Mouse (Mus musculus) right cerebral cortex, postnatal 10 days (tissue): ENCODE results near the gene Fmnl3.
"Not testable (repeated sequence)": the region's sequence is repeated elsewhere in the genome, so short reads cannot be mapped to it uniquely, and the experiment has no call there.

Experiments
- DNase-seq, 2 experiments: peaks; one replicate each; pipeline ENCODE4 v3.0.0; 2021; ENCODE audit warnings: low spot score in 2 of 2

The Fmnl3 gene

DNA sequence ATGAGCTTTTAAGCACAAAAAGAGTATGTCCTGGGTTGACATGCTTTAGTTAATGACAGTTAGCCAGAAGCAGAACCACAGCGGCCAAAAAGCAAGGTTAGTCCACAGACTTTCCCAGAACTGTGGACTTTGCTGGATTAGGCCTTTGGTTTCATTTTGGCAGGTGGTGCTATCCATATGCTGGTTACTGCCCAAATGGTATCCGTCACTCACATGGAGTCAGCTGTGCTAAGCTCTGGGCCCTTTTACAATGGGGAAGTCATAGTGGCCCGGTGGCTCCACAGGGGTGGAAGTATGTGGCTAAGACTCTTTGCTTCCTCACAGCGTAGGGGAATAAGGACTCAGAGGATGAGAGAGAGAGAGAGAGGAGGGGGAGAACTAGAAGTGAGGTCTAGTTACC lies 17.7 kb upstream of the Fmnl3 start:
- no peak for DNase-seq

DNA sequence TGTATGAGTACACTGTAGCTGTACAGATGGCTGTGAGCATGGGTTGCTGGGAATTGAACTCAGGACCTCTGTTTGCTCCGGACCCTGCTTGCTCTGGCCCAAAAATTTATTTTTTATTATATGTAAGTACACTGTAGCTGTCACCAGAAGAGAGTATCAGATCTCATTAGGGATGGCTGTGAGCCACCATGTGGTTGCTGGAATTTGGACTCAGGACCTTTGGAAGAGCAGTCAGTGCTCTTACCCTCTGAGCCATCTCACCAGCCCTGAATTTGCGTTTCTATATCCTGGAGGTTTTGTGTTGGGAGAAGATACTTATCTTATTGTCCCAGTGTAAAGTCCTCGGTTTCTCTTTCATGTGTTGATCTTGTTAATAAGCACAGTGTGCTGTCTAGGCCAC lies 16.5 kb upstream of the Fmnl3 start:
- DNase-seq = no peak

DNA sequence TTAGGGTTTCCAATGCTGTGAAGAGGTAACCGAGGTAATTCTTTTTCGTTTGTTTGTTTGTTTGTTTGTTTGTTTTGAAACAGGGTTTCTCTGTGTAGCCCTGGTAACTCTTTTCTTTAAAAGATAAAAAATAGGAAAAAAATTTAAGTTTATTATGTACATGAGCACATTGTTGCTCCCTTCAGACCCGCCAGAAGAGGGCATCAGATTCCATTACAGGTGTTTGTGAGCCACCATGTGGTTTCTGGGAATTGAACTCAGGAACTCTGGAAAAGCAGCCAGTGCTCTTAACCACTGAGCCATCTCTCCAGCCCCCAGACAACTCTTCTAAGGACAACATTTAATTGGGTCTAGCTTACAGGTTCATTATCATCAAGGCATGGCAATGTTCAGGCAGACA lies 15.8 kb upstream of the Fmnl3 start:
- DNase-seq = not testable (repeated sequence)

DNA sequence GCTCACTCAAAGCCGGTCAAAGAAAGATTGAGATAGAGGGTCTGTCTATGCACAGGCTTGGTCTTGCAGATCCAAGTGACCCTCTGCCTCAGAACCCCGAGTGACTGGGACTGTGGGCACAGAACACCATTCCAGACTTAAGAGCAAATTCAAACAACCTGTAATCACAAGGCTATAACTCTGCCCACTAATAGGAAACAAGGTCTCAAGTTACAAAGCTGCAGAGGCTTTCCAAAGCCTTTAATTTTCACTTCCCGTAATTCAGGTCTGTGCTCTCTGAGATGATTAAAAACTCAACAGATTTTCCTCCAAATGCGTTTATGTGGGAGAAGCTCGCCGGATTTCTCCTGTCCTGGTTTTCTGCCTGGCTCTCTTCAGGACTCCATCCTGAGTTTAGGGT lies 13.8 kb upstream of the Fmnl3 start:
- no peak for DNase-seq

DNA sequence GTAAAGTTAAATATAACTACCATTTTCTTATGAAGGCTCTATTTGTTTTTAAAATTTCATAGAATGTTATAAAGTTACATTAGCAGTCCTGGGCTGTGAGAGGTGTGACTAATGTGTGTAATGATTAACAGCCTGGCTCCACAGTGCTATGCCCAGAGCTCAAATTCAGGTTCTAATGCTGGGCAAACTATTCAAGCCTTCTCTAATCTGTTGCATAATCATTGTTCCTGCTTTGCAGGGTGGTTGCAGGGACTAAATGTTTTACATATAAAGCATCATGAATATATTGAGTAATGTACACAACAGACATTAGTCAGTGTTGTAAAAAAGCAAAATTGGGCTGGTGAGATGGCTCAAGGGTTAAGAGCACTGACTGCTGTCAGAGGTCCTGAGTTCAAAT lies 12.6 kb upstream of the Fmnl3 start:
- DNase-seq = no peak

DNA sequence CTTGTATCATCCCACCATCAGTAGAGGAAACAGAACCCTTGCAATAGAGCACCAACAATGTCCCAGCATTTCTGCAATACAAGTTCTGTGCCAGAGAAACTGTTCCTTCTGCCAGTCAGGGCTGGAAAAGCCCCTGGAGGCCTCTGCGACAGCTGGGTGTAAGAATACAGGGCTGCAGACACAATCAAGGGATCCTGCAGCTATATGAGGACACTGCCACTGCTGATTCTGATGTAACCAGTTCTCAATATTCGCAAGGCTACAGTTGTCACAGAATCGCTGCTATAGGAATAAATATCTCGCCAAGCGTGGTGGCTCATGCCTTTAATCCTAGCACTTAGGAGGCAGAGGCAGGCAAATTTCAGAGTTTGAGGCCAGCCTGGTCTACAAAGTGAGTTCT lies 6.0 kb upstream of the Fmnl3 start:
- no peak for DNase-seq

DNA sequence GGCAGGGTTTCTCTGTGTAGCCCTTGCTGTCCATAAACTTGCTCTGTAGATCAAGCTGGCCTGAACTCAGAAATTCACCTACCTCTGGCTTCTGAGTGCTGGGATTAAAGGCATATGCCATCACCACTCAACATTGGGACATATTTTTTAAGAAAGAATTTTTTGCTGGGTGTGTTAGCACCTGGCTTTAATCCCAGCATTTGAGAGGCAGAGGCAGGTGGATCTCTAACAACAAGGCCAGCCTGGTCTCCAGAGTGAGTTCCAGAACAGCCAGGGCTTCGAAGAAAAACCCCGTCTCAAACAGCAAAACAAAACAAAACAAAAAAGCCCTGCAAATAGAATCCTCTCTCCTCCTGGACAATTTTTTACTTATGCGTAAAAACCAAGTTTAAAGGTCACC lies 5.3 kb upstream of the Fmnl3 start:
- no peak for DNase-seq

DNA sequence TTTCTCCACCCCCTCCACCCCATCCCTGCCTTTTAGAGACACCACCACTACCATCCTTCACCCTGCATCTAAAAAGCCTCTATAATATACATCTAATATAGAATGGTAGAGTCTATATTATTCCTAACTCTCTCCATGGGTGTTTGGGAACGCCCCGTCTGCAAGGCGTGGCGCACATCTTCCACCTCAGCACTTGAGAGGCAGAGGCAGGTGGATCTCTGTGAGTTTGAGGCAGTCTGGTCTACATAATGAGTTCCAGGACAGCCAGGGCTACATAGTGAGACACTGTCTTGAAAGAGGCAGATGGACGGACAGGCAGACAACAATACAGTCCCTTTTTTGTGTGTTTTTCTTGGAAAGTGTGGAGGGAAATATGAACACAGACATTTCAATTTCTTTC lies 4.8 kb upstream of the Fmnl3 start:
- DNase-seq = no peak

DNA sequence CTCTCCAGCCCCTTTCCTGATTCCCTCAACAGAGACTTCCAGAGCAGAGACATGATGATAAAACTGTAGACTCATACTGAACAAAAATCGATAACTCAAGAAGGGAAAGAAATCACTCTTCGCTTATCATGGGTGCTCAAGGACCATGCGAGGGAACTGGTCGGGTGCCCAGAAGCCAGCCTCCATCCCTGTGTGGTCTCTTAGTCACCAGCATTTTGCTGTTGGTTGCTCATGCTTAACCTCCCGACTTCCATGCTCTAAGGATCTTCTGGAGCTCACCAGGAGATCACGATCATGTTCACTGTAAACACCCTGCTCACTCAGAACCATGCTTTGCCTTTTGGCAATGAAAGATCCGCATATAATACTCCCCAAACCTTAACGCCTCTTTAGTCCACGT lies 2.5 kb upstream of the Fmnl3 start:
- no peak for DNase-seq

DNA sequence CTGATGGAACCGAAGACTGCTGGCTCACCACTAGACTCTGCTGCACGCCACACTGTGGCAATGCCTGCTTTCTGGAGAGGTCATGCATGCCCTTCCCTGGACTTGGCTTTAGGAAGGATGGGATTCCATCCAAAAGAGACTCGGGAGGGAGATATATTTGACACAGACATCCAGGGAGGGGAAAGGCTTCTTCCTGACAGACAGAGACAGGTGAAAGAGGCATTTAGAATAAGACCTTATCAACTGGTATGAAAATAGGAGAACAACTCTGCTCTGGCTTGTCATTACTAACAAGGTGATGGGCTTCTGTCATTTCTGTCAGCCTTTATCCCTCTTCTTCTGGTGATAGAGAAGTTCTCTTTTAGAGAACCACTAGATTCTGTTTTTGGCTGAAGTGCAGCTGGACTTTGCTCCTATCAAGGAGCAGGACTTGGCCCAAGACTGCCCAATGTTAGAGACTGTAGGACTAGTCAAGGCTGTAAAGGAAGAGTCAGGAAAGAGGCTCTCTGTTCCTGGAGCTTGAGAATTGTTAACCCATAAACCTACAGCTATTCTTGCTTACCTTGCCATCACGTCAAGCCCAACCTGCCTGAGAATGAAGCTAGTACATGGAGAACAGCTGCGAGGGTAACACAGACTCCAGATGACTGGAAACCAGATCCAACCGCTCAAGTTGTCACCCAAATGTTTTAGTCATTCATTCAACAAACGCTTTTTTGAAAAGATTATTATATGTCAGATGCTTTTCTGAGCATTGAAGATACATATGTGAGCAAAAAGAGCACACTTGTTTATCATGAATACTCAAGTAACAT lies 1.5 kb upstream of the Fmnl3 start:
- DNase-seq = no peak

DNA sequence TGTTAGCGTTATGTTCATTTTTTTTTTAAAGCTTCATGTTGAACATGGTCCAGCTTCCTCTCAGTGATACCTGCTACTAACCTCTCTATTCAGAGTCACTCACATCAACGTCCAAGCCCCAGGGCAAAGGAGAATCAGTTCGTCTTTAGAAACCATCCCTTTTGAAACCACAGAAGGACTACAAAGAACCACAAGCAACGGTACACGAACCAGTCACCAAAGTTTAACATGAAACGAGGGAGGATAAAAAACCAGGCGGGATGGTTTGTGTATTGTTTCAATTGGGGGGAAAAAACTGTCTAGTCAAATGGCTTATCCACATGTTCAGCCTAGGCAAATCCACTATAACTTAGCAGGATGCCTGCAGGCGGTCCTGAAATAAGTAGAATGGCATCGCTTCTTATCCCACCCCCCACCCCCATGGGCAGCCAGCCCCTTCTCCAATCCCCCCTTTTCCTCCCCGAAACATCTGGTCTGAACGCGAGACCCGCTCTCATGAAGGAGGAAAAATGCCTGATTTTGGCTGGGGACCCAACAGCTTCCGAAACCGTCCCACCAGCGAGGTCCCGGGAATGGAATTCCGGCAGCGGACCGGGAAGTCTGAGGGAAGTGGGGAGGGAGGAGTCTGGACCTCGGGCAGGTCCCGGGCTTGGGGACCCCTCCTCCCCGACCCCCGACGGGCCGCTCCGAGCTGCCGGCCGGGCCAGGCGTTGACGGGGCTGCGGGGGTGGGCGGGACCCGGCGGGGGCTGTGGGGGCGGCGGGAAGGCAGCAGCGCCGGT lies 701 bp downstream of the Fmnl3 start:
- peak; percentile 37 to 43 for DNase-seq

DNA sequence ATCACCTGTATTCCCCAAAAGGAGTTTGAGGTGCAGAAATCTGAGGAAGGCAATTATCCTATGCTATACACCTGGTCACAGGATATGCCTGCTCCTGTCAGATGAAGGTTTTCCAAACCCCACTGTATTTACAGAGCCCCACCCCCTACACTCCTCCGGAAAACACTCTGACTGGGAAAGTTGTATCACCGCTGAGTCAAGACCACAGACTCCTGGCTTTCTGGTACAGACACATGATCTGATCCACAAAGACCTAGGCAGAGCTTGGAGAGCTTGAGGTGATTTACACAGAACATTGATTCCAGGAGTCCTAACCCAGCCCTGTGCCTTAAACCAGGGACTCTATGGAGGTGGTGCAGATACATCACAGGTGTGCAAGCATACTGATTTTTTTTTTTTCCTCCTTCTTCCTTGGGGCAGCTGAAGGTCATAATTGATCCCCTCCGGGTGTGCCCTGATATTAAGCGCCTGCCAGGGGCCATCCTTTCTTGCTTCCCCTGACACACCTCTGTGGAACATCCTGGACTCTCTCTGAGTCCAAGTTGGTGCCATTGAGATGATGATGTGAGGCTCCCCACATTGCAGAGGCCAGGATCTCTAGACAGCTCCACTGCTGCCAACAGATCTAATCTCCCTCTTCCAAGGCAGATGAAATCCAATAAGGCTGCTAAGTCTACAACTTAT lies 1.6 kb downstream of the Fmnl3 start:
- no peak for DNase-seq

DNA sequence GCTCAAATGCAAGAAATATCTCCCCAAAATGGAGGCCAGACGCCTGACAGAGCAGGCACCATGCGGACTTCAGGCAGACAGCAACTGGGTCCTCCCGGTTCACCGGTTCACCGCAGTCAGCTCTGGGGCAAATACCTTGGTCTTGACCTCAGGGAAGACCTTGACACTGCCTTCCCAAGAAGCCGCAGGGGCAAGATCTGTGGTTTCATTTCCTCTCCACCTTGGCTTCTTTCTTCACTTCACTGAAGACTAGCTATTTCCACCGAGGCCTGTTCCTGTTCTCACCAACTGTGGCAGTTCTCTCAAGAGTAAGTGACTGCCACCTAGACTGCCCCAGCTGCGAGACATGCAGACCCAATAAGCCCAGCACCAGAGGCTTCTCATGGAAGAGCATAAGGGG lies 5.4 kb downstream of the Fmnl3 start:
- DNase-seq = no peak

DNA sequence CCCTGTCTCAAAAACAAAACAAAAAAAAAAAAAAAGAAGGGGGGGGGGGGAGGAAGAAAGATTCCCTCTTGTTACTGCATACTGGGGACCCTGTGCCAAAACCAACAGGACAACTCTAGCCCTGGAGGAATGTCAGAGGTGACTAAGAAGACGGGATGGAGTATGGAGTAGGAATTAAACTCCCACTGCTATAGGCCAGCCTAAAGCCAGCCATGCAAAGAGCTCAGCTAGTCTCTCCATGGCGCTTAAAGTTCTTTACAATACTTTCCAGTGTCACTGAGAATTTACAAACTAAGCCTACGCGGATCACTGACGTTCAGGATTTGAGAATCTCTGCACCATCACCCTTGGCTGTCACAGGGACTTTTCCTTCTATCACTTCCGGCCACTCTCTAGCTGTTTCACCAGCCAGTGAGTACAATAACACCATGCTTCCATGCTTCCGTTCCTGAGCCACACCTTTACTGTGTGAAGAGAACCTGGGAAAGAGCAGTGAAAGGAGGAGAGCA lies 6.2 kb downstream of the Fmnl3 start:
- DNase-seq = no peak

DNA sequence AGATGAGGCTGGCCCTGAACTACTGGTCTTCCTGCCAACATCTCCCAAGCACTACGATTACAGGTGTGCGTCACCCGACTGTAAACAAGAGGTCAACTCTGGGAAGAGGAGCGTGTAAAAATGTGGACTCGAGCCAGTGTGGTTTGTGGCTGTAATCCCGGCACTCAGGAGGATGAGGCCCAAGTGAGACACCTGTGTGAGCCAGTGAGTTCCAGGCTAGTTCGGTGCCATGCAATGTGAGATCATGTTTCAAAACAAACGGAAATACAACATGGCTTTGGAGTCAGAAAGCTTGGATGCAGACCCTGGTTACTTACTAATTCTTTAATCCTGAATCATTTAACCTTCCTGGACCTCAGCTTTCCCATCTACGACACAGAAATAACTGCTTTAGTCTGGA lies 11.3 kb downstream of the Fmnl3 start:
- no peak for DNase-seq

DNA sequence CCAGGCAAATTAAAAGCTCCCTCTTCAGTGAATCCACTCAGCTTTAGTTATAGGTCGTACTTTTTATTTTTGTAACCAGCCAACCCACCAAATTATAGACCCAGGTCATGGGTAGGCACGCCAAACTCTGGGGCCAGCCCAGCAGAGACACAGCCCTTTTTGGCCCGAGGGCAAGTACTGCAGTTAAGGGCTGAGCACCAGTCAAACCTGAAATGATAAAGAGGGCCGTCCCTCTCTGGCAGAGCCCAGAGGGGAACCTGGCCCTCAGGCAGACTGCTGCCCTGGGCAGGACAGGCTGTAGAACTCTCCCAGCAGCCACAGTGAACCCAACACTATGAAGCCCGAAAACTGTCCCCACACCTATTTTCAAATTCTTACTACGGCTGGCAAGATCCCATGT lies 13.8 kb downstream of the Fmnl3 start:
- DNase-seq = no peak

DNA sequence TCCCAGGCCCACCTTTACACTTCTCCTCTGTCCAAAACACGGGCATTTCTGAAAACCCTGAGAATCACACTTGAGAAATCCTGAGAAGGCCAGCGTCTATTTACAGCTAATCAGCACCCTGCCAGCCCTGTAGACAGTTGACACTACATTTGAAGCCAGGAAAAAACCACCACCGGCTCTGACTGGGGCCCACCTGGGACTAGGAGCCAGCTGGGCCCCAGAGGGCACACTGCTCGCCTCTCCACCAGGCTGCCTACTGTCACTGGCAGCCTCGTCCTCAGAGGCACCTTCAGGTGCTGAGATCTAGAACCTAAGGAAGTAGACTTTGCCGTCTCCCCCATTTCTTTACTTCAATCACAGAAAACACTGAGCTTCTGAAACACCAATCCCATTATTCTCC lies 14.6 kb downstream of the Fmnl3 start:
- DNase-seq = no peak

DNA sequence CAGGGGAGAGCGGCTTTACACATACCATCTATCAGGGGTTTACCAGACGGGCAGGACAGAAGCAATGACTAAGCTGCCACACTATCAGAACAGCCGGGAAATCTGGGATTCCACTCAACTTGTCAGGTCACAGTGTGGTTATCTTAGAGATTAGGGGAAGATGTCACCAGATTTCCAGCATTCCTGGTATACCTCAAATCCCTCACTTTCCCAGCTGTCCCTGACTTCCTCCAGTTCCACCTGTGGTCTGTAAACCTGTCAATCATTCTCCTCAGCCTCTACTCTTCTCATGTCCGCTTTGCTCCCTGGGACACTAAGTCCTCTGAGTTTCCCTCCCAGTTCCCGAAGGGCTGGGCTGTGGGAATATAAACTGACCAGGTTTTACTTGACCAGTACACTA lies 18.0 kb downstream of the Fmnl3 start:
- DNase-seq = no peak

DNA sequence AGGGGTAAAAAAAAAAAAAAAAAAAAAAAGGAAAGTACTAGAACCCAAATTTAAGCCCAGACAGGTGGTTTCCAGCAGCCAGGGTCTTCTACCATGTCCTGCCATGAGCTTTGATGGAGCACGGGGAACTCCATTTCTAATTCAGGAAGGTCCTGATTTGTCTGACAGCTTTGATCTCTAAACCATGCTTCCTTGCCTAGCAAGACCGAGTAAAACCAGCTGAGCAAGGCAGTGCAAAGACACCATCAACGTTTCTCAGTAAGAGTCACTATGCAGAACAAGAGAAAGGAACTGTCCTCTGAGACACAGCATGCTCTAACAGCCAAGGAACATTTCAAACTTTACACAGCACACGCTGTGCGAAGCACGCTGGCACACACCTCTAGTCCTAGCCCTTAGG lies 18.7 kb downstream of the Fmnl3 start:
- DNase-seq = no peak

DNA sequence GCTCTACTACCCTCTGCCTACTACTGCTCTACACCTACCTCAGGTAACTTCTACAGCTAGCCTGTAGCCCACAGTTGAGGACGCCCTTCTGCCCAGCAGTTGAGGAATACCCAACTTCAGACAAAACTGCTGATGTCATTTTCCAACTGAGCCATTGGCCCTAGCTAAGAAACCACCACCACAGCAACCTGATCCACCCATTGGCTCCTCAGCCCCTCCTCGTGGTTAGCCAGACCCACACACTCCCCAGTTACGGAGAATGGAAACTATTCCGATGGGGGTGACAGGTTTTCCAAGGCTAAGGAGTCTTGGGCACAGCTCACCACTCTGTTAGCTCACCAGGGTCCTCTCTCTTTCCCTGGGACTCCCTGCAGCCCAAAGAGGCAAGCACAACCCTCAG lies 25.3 kb downstream of the Fmnl3 start:
- no peak for DNase-seq

DNA sequence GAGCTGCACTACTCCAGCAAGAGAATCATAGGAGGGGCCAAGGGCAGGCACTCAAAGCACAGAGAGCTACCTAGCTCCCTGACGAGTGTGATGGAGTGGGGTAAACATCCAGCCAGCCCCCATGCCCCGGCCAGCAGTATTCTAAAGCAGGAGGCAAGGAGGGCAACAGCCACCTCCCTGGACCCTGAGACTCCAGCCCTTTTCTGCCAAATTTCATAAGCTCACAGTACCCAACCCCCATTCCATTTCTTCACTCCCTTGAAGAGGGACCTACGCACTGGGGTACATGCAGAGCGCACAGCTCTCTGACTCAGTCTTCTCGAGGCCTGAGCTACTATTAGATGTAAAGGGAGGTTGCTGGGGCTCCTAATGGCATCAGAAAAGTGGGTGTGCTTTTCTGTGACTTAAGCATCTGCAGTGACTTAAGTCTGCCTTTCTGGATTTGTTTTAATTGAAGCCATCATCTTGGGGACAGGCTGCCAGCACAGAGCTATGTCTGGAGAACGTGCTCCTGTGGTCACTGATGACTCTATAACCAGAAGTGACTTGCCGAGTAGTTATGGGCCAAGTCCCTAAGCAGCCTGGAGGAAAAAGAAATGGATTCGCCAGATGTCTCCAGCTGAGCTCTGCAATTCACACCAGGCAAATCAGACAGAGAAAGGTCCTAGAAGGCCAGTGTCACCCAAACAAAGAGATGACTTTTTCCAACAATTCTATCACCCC lies 26.0 kb downstream of the Fmnl3 start:
- DNase-seq = no peak
